Mouse (Mus musculus) lung, postnatal 0 days (tissue): ENCODE measurements at regions not wholly inside any gene's neighbourhood (a gene's known extent, or its start where the extent isn't known, plus 50 kb on each side); places are given as distances from the start of the nearest gene placed in this dataset.

Experiments used
- CTCF ChIP-seq: IDR thresholded peaks from 2 replicates; pipeline ENCODE4 v1.5.1; 2016; ENCODE audit warnings: antibody characterized with exemption, mild to moderate bottlenecking
- EP300 ChIP-seq: IDR thresholded peaks from 2 replicates; pipeline ENCODE4 v1.6.1; 2016; ENCODE audit warnings: antibody characterized with exemption, mild to moderate bottlenecking, control low read depth

DNA sequence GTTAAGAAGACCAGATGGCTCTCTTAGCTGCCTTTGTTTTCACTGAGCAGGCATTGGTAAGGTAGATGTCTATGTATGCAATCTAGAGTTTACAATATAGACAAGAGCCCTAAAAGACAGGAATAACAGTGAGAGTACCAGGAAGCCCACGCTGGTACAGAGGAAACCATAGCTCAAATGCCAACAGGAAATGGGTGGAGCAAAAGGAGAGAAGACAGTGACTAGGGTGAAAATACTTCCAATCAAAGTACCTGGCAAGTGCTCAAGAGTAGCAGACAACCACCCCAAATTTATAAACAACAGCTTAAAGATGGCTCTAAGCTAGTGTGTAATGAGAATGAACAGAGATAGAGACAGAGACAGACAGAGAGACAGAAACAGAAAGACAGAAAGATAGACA, 151.5 kb upstream of the Negr1 start:
- TF ChIP-seq EP300 = no peak
- no peak for TF ChIP-seq CTCF
